Mouse (Mus musculus) brain, embryonic 14.5 days (tissue): ENCODE results near the gene Zfp423. TPM values are rescaled to one million over a fixed set of nuclear protein-coding genes. Genes with fewer than 3 reads are reported as not detected.

Source experiments
- DNase-seq: peaks from one replicate; pipeline ENCODE4 v3.0.0-alpha.2; 2011; ENCODE audit warnings: low read depth
- CTCF ChIP-seq: fragments of 200-500 bp; IDR thresholded peaks from 2 replicates; pipeline ENCODE4 v1.5.1; 2012; ENCODE audit warnings: inconsistent platforms, mild to moderate bottlenecking, moderate library complexity, borderline replicate concordance; ENCODE audit not compliant: insufficient read depth, insufficient read length; ENCODE audit errors: extremely low read depth
- POLR2A ChIP-seq: fragments of 200-500 bp; IDR thresholded peaks from 2 replicates; pipeline ENCODE4 v1.6.1; 2012; ENCODE audit warnings: mild to moderate bottlenecking, inconsistent platforms, borderline replicate concordance; ENCODE audit not compliant: poor library complexity, insufficient read depth, insufficient read length, severe bottlenecking; ENCODE audit errors: extremely low read depth
- polyA plus RNA-seq: library from polyadenylated mRNA; depleted of rRNA; stranded (reverse); fragments of >200 nt; gene quantifications from 2 replicates; pipeline ENCODE4 v1.2.3, GENCODE M21; 2012

The Zfp423 gene
- polyA plus RNA-seq, 1 experiment, result 113 TPM

DNA sequence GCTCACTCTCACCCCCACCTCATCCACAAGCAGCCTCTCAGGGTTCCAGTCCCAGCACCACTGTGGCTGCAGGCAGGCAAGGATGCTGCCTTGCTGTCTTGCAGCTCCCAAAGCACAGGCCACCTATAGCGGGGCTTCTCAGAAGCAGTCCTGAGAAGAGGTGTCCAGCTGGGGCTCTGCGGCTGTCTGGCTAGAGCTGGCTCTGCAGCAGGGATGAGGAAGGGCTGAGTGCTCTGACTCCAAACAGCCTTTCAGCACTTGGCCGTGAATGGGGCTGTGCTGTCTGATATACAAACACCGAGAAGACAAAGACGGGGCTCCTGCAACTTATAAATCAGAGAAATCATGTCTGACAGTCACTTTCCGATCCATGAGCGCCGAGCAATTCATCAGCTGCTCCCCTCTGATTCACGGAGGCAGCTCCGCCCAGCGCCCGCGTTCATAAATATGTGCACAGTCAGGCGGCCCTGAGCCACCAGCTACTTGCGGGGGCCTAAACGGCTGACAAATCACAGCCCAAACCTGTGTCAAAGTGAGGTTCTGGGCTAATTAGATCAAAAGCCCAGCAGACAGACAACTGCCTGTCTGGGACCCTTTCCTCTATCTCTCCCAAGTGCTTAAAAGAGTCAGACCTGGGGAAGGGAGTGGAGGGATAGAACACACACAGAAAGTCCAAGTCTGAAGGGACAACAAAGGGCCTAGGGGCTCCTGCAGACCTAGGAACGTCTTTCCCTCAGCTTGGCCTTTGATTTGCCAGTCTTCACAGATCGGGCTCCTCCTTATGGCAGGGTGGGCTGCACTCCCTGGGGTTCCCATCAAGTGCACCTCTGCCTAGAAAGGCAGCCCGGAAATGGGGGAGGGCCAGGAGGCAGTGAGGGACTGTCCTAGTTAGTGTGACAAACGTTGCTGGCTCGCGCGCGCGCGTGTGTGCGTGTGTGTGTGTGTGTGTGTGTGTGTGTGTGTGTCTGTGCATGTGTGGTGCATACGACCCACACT is 269.0 kb downstream of the Zfp423 start:
- TF ChIP-seq CTCF, result no peak
- no peak for TF ChIP-seq POLR2A
- DNase-seq, result peak; percentile 87

DNA sequence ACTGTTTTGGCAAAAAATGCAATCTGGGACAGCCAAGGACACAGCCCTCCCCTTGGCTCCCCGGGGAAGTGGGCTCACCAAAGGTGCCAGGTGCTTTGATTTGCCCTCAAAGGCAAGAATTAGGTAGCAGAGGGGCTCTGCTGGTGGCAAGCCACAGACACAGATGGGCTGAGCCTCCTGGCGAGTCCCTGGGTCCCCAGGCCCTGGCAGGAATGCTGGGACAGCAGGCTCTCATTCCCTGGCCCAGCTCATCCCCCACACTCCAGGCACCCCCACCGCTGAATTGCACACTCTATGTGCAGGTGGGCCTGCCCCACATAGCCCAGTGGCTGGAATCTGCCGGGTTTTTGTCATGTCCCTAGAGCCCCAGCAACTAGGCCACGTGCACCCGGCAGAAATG is 270.2 kb downstream of the Zfp423 start:
- DNase-seq, result peak; percentile 77
- TF ChIP-seq POLR2A, result no peak
- no peak for TF ChIP-seq CTCF

DNA sequence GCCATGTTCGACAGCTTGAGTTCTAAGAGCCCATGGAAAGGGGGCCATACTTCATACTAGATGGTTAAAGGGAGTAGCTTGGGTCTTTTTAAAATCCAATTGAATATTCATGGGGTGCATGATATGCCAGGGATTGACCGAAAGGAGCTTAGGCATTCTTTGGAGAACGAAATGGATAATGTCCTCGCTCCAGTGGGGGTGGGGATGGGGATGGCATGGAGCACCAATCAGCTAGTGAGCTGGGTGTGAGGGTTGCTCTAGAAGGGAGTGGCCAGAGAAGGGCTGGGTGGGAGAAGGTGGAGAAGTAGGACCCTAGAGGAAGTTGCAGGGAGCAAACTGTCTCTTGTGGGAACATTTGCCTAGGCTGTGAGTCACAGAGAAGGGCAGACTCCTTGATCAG is 271.0 kb downstream of the Zfp423 start:
- no peak for TF ChIP-seq POLR2A
- TF ChIP-seq CTCF, result no peak
- DNase-seq, result peak; percentile 52

DNA sequence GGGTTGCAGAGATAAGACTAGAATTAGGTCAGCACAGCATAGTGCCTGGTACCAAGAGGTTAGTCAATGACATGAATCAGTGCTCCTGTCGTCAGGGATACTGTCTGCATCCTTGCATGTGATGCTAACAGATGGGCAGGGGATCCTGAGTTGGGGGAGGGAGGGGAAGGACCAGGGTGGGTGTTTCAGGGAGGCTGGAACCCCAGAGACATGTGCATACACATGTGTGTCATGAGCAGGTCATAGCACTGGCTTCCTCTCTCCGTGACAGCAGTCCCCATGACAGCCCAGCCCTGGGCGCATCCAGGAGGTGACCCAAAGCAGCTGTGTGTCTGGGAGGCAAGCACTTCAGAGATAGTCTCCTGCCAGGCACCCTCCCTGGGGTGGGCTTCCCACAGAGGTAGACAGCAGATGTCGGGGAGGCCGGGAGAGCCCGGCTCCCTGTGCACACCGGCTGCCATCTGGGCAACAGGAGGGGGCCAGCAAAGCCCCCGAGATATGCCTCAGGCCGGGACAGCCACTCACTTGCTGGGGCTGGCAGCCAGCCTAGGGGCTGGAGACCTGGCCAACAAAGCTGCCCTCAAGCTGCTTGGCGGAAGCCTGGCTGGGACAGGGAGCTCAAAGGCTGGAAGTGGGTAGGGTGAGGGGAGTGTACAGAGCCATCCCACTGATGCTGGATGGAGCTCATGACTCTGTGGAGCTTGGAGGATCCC is 272.3 kb downstream of the Zfp423 start:
- peak; percentile 83 for DNase-seq
- TF ChIP-seq POLR2A (no peak), CTCF (no peak)

DNA sequence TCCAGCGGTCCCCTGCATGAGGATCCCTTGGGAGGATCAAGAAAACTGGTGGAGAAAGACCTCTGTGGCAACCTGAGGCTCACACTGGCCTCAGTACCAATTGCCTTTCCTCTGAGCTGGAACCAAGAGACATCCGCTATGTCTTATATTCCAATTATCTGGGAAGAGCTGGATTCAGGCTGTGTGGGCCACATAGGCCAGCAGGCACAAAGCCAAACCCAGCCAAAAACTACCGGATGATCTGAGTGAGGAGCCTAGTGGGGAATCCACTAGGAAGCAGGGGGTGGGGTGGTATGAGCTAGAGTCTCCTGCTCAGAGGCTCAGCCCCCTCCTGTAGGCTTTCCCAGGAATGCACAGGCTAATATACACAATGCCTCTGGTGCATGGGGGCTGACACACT is 273.4 kb downstream of the Zfp423 start:
- no peak for TF ChIP-seq CTCF
- no peak for TF ChIP-seq POLR2A
- DNase-seq, result no peak

DNA sequence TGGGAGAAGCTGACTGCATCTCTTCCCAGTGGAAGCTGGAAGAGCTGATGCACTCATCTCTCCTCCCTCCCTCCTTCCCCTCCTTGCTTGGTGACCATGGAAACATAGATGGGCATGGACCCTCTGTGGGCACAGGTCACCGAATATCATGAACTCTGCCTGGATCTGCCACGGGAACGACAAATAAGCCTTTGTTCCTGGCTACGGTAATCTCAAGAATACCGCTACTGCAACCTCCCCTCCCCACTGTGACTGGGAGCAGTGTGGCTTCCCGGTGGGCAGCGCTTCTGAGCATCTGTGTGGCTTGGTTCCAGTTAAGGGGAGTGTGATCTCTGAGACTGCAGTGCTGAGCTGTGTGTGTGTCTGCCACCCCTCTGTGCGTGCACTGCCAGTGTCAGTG is 274.0 kb downstream of the Zfp423 start:
- DNase-seq, result peak; percentile 66
- TF ChIP-seq POLR2A, result no peak
- no peak for TF ChIP-seq CTCF

DNA sequence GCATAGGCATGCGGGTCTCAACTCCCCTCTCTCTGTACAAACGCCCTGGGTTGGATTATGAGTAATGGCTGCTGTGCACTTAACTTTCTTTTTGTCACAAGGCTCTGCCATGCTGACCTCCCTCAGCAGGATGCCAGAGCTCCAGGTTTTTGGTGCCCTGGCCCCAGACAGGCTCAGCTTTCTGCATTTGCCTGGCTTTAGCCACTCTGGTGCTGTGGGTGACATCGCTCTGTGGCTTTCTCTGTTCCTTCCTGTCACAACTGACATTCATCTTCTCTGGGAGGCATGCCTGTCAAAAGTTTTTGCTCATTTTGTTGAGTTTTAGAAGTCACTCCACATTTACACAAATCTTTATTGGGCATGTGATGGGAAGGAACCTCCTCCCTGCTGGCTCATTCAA is 277.3 kb downstream of the Zfp423 start:
- no peak for TF ChIP-seq CTCF
- TF ChIP-seq POLR2A, result no peak
- DNase-seq, result no peak

DNA sequence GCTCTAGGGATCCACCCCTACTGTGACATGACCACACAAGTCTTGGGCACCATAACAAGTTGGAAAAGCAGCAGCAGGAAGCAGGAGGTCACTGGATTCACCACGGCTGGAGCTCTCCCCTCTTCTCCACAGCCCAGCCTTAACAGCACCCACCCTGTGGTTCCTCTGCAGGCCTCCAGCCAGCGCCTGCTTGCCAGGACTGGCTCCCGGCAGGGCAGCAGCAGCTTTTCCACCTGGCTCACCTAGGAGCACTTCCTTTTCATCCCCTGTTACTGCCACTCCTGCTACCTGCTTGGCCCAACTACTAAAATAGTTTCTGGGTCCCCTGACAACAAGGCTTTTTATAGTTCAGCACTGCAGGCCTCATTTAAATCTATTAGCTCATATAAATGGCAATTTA is 279.4 kb downstream of the Zfp423 start:
- no peak for DNase-seq
- no peak for TF ChIP-seq CTCF
- TF ChIP-seq POLR2A, result no peak

DNA sequence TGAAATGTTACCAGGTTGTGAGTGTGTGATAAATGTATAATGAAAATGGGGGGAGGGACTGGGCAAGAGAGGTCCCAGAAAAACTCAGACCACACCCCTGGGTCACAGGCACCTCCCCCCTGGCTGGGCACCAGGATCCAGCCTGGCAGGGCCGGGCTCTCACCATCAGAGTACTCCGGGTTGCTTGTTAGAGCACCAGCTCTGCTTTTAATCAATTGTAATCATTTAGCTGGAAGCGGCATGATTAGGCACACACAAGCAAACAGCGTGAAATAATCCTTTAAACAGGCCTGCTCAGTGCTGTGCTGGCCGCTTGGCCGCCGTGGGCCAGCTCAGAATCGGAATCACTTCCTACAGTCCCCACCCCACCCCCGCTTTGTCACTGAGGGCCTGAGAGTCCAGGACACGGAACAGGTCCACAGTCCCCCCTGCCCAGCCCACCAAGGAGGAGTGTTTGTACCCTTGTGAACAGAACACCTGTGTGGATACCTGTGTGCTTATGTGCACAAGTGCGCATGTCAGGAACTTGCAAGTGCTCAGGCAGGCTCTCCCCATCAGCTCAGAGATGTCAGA is 279.9 kb downstream of the Zfp423 start:
- DNase-seq, result peak; percentile 82
- TF ChIP-seq CTCF (no peak), POLR2A (no peak)

DNA sequence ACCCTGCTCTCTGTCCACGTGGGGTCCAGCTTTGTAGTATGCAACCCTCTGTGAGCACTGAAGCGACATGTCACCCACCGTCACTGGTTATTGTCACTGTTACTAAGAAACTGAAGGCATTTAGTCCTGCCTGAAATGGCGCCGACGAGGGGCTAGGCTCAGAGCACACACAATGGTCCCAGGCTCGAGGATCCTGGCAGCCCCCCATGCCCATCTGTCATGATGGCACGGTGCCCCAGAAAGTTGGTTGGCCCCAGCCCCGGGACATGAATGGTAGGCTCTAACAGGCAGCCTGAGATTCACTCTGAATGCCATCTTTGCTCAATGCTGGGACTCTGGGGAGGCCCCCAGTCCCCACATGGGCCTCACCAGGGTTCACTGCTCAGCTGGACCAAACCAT is 284.0 kb downstream of the Zfp423 start:
- DNase-seq, result peak; percentile 93
- TF ChIP-seq CTCF (no peak), POLR2A (no peak)

DNA sequence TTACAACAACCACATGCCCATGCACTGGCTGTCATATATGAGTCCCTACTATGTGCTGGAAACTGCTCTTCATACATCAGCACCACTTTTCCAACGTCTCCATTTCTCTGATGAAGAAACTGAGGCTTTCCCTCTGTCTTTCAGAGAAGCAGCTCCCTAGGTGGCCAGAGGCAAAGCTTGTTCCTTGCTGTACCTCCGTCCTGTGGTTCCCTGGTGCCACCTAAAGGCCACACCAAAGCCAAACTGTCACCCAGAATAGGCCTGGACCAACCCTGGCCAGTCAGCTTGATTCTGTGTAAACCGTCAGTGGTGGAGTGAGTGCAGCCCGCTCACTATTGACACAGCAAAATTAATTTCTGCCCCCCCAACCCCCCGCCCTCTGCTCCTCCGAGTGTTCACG is 285.2 kb downstream of the Zfp423 start:
- no peak for TF ChIP-seq POLR2A
- peak; percentile 9; the same call in 1 of the 2 replicates for TF ChIP-seq CTCF
- DNase-seq, result no peak
